Mouse (Mus musculus) spleen, adult 2 months (tissue): ENCODE results near the gene Asna1. TPM values are rescaled to one million over a fixed set of nuclear protein-coding genes. Genes with fewer than 3 reads are reported as not detected.

ENCODE experiments used
- DNase-seq, 2 experiments: peaks; one replicate each; pipeline versions ENCODE4 v3.0.0 to v3.0.0-alpha.2; 2012 to 2021; ENCODE audit warnings: low spot score in 2 of 2, low read depth in 1 of 2
- H3K27ac ChIP-seq: fragments of 200-500 bp; 2 replicates; pipeline ENCODE4 v1.5.1; 2012; ENCODE audit warnings: low read length, inconsistent platforms; ENCODE audit not compliant: insufficient read depth
- H3K27me3 ChIP-seq: fragments of 200-500 bp; 2 replicates; pipeline ENCODE4 v1.6.1; 2012; ENCODE audit warnings: mild to moderate bottlenecking, moderate library complexity, low read length, inconsistent platforms; ENCODE audit not compliant: control insufficient read depth, insufficient read depth
- H3K36me3 ChIP-seq: fragments of 200-500 bp; 2 replicates; pipeline ENCODE4 v1.6.1; 2012; ENCODE audit warnings: mild to moderate bottlenecking, low read length, inconsistent platforms; ENCODE audit not compliant: control insufficient read depth, insufficient read depth
- H3K4me1 ChIP-seq: fragments of 200-500 bp; 2 replicates; pipeline ENCODE4 v1.6.1; 2011; ENCODE audit warnings: inconsistent platforms; ENCODE audit not compliant: control insufficient read depth, insufficient read depth, insufficient read length
- H3K4me3 ChIP-seq: fragments of 200-500 bp; 2 replicates; pipeline ENCODE4 v1.5.1; 2011; ENCODE audit warnings: mild to moderate bottlenecking, inconsistent platforms; ENCODE audit not compliant: insufficient read depth, insufficient read length; ENCODE audit errors: extremely low read depth
- CTCF ChIP-seq: fragments of 200-500 bp; IDR thresholded peaks from 2 replicates; pipeline ENCODE4 v1.5.1; 2011; ENCODE audit warnings: mild to moderate bottlenecking, inconsistent platforms; ENCODE audit not compliant: insufficient read depth, insufficient read length, insufficient replicate concordance; ENCODE audit errors: extremely low read depth
- POLR2A ChIP-seq: fragments of 200-500 bp; IDR thresholded peaks from 2 replicates; pipeline ENCODE4 v1.6.1; 2011; ENCODE audit warnings: low read depth, low read length, inconsistent platforms
- WGBS: fragments of 180-500 bp; shearing (Covaris S2); methylation state at CpG from one replicate; pipeline ENCODE4 v1.1.7; 2018; 5-methylcytosine and 5-hydroxymethylcytosine counted together
- polyA plus RNA-seq: library from polyadenylated mRNA; depleted of rRNA; stranded (reverse); fragments of >200 nt; gene quantifications from 2 replicates; pipeline ENCODE4 v1.2.3, GENCODE M21; 2012

Asna1 gene
- polyA plus RNA-seq, 1 experiment, result 71.6 TPM

DNA sequence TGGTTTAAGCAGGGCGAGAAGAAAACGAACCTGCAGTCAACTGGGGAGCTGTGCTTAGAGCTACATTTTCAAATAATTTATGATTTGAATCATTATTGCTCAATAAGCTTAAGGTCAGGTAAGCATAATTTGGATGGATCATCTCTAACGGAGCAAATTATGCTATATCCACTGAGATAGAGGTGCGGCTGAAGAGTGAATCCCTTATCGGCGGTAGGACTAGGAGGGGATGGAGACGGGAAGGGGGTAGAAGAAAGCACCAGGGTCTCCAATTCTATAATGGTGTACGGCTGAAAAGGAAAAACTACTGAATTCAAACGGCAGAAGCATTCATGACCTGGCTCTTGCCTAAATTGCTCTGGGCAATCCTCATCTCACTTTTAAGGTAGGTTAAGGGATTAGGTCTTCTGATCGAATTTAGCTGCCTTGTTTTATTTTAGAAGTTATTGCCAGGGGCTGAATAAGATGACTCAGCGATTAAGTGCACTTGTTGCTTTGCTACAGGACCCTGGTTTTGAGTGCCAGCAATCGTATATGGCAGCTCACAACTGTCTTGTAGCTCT, 10.2 kb upstream of the Asna1 start:
- no peak for TF ChIP-seq CTCF
- TF ChIP-seq POLR2A, result no peak
- Histone ChIP-seq H3K4me3 (peak overlapping the region; percentile 78), H3K27ac (peak overlapping the region; percentile 30; the same call in 1 of the 2 replicates), H3K4me1 (peaks cover 8% of the 10 kb centered on the region; the same call in 1 of the 2 replicates), H3K36me3 (peaks cover 10% of the 10 kb centered on the region), H3K27me3 (no peaks in the 10 kb centered on the region)
- 3% methylated on average over 12 of the region's 12 CpGs for WGBS
- no peak for DNase-seq

GRCm38 (mm10) chr8:85034764-85035163, 9.7 kb upstream of the Asna1 start:
- under 1% methylated on average over 13 of the region's 13 CpGs for WGBS
- Histone ChIP-seq H3K4me3 (peak overlapping the region; percentile 55), H3K4me1 (peaks cover 8% of the 10 kb centered on the region; the same call in 1 of the 2 replicates), H3K27ac (peak overlapping the region; percentile 69), H3K36me3 (peaks cover 13% of the 10 kb centered on the region), H3K27me3 (no peaks in the 10 kb centered on the region)
- peak; percentile 80 to 81 for DNase-seq
- no peak for TF ChIP-seq POLR2A
- TF ChIP-seq CTCF, result no peak

GRCm38 (mm10) chr8:85033867-85034266, 8.8 kb upstream of the Asna1 start:
- Histone ChIP-seq H3K4me1 (peaks cover 9% of the 10 kb centered on the region; the same call in 1 of the 2 replicates), H3K27ac (no peak overlapping the region), H3K36me3 (peaks cover 18% of the 10 kb centered on the region), H3K4me3 (no peak overlapping the region), H3K27me3 (no peaks in the 10 kb centered on the region)
- no peak for DNase-seq
- TF ChIP-seq CTCF (no peak), POLR2A (no peak)
- WGBS, result 81% methylated on average over 1 of the region's 1 CpGs

GRCm38 (mm10) chr8:85032622-85033311, 7.7 kb upstream of the Asna1 start:
- TF ChIP-seq POLR2A, result no peak
- Histone ChIP-seq H3K27me3 (no peaks in the 10 kb centered on the region), H3K27ac (no peak overlapping the region), H3K4me1 (peaks cover 12% of the 10 kb centered on the region; the same call in 1 of the 2 replicates), H3K4me3 (no peak overlapping the region), H3K36me3 (peaks cover 18% of the 10 kb centered on the region)
- DNase-seq, result no peak
- WGBS, result 91% methylated on average over 4 of the region's 4 CpGs

DNA sequence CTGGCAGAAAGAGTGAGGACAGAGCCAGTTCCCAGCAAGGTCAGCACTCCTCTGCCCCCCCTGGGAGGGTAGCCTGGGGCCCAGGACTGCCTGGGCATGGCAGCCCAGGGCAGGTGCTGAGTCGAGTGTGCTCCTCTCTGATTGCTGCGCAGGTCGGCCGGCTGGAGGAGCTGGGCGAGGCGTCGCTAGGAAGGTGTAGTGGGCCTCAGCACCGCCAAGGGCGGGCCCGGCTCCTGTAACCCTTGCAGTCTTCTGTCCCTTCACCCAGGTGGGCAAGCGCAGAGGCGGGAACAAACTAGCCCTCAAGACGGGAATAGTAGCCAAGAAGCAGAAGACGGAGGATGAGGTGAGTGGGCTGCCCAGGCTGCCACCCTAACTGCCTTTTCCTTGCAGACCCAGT, 4.2 kb upstream of the Asna1 start:
- WGBS, result 89% methylated on average over 14 of the region's 14 CpGs
- H3K36me3 ChIP-seq, result peaks cover 18% of the 10 kb centered on the region
- H3K4me3 ChIP-seq, result no peak overlapping the region
- H3K4me1 ChIP-seq, result peaks cover 12% of the 10 kb centered on the region; the same call in 1 of the 2 replicates
- no peak overlapping the region for H3K27ac ChIP-seq
- no peak for TF ChIP-seq CTCF
- TF ChIP-seq POLR2A, result no peak
- DNase-seq, result no peak
- no peaks in the 10 kb centered on the region for H3K27me3 ChIP-seq

DNA sequence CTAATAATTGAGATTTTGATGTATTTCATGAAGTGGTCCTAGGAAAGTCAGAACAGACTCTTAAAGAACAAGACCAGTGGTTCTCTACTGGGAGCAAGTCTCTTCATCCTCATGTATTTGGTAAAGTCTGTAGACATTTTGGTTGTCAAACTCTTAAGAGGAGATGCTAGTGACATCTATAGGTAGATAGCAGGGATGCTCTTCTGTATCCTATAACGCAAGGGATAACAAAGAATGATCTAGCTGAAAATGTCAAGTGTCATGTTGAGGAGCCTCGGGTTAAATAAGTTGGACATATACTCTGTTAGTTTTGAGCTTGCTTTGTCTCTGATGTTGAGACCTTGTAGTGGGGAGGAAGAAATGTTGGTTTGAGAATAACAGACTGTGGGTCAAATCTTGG, 2.8 kb upstream of the Asna1 start:
- Histone ChIP-seq H3K4me1 (peaks cover 12% of the 10 kb centered on the region; the same call in 1 of the 2 replicates), H3K27me3 (no peaks in the 10 kb centered on the region), H3K4me3 (no peak overlapping the region), H3K27ac (no peak overlapping the region), H3K36me3 (peaks cover 17% of the 10 kb centered on the region)
- DNase-seq, result no peak
- WGBS, result 7% methylated on average over 2 of the region's 2 CpGs
- no peak for TF ChIP-seq POLR2A
- TF ChIP-seq CTCF, result no peak

DNA sequence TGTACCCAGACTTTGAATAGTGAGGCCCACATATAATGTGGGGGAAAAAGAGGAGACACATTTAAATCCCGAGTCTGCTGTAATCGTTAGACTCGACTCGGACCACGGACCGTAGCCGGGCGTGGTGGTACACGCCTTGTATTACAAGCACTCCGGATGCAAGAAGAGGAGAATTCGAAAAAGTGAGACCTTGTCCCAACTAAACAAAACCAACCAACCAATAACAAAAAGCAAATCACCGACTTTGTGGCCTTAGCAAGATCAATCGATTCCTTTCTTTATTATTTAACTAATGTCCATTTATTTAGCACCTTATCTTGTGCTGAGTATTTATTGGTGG, 2.4 kb upstream of the Asna1 start:
- TF ChIP-seq POLR2A (no peak), CTCF (no peak)
- H3K27ac ChIP-seq, result peak overlapping the region; percentile 50; the same call in 1 of the 2 replicates

More for the DNA sequence above, 2.4 kb upstream of the Asna1 start:
- Histone ChIP-seq H3K4me1 (peaks cover 12% of the 10 kb centered on the region; the same call in 1 of the 2 replicates), H3K36me3 (peaks cover 13% of the 10 kb centered on the region), H3K27me3 (no peaks in the 10 kb centered on the region), H3K4me3 (peak overlapping the region; percentile 95)
- no peak for DNase-seq
- 1% methylated on average over 13 of the region's 13 CpGs for WGBS
